Mouse (Mus musculus) neural tube, embryonic 15.5 days (tissue): Measurements from ENCODE around the gene Ltbp2. TPM values are rescaled to one million over a fixed set of nuclear protein-coding genes. Genes with fewer than 3 reads are reported as not detected.

Experiments
- ATAC-seq: fragments of 200-750 bp; cut with Nextera tagmentation; 2 replicates; pipeline ENCODE4 v1.8.0; 2017; ENCODE audit warnings: mild to moderate bottlenecking, moderate TSS enrichment, moderate library complexity; ENCODE audit not compliant: low FRiP score
- H3K27ac ChIP-seq: fragments of 300-500 bp; sonication (generic); replicated peaks from 2 replicates; pipeline ENCODE4 v1.5.1; 2015; ENCODE audit warnings: mild to moderate bottlenecking, inconsistent platforms
- H3K27me3 ChIP-seq: fragments of 300-500 bp; sonication (generic); replicated peaks from 2 replicates; pipeline ENCODE4 v1.6.1; 2015; ENCODE audit warnings: inconsistent platforms
- H3K36me3 ChIP-seq: fragments of 300-500 bp; sonication (generic); 2 replicates; pipeline ENCODE4 v1.6.1; 2015; ENCODE audit warnings: inconsistent platforms
- H3K4me1 ChIP-seq: fragments of 300-500 bp; sonication (generic); 2 replicates; pipeline ENCODE4 v1.6.1; 2015; ENCODE audit warnings: inconsistent platforms
- H3K4me2 ChIP-seq: fragments of 300-500 bp; sonication (generic); 2 replicates; pipeline ENCODE4 v1.6.1; 2015; ENCODE audit warnings: inconsistent platforms, mild to moderate bottlenecking, moderate library complexity
- H3K4me3 ChIP-seq: fragments of 300-500 bp; sonication (generic); replicated peaks from 2 replicates; pipeline ENCODE4 v1.5.1; 2015; ENCODE audit warnings: mild to moderate bottlenecking, inconsistent platforms
- H3K9ac ChIP-seq: fragments of 300-500 bp; sonication (generic); replicated peaks from 2 replicates; pipeline ENCODE4 v1.6.1; 2015; ENCODE audit warnings: mild to moderate bottlenecking, inconsistent platforms
- H3K9me3 ChIP-seq: fragments of 300-500 bp; sonication (generic); replicated peaks from 2 replicates; pipeline ENCODE4 v1.6.1; 2016; ENCODE audit warnings: inconsistent platforms
- WGBS: fragments of 180-500 bp; shearing (Covaris S2); methylation state at CpG from one replicate; pipeline ENCODE4 v1.1.7; 2015; ENCODE audit warnings: mixed read lengths; 5-methylcytosine and 5-hydroxymethylcytosine counted together
- polyA plus RNA-seq: library from polyadenylated mRNA; unstranded; fragments of >200 nt; fragmentation: Nextera tagmentation; extraction: Ambion mirVana; gene quantifications from 2 replicates; pipeline ENCODE4 v1.2.1, GENCODE M21; 2015

The Ltbp2 gene
- polyA plus RNA-seq, 1 experiment from 2014 or later, result 0.22 TPM

DNA sequence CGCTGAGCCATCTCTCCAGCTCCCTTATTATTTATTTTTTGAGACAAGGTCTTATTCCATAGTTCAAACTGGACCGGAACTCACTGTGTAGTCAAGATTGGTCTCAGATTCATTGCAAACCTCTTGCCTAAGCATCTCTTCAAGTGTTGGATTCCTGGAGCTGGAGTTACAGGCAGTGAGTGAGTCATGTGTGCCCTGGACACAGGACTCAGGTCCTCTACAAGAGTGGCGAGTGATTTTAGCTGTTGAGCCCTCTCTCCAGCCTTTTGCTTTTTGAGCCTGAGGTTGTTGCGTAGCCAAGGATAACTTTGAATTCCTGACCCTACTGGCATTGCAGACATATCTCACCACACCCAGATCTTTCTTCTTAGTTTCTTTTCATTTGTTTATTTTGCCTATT, 130.6 kb downstream of the Ltbp2 start:
- no peak for ATAC-seq
- H3K27me3 ChIP-seq, result 0 out of 2 replicates have a peak, but pooled peaks cover 3% of the 10 kb centered on the region
- H3K9me3 ChIP-seq, result no peaks in the 10 kb centered on the region
- H3K27ac ChIP-seq, result no peak overlapping the region
- no peak overlapping the region for H3K4me2 ChIP-seq
- H3K9ac ChIP-seq, result no peak overlapping the region
- no peak overlapping the region for H3K4me3 ChIP-seq
- 75% methylated on average over 4 of the region's 4 CpGs for WGBS
- H3K36me3 ChIP-seq, result no peaks in the 10 kb centered on the region
- H3K4me1 ChIP-seq, result no peaks in the 10 kb centered on the region

DNA sequence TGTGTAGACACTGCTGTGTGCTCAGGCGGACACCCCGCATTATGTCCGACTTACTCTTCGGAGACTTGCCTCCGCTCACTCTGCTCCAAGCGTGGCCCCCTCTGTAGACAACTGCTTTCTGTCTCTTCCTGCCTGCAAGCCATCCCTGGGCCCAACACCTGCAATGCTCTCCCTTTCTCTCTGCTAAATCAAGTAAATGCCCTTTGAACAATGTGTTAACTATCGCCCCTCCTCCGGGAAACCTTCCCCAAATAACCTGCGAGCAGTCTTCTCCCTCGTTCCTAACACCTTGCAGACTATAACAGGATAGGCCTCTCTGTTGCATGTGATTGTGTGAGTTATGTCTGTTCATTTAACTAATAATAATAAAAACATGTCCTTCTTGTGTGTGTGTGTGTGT, 132.8 kb downstream of the Ltbp2 start:
- H3K27me3 ChIP-seq, result 0 out of 2 replicates have a peak, but pooled peaks cover 3% of the 10 kb centered on the region
- H3K9ac ChIP-seq, result no peak overlapping the region
- no peak overlapping the region for H3K4me3 ChIP-seq
- no peak overlapping the region for H3K27ac ChIP-seq
- ATAC-seq, result no peak
- no peak overlapping the region for H3K4me2 ChIP-seq
- H3K36me3 ChIP-seq, result no peaks in the 10 kb centered on the region
- H3K9me3 ChIP-seq, result no peaks in the 10 kb centered on the region
- 87% methylated on average over 10 of the region's 10 CpGs for WGBS
- H3K4me1 ChIP-seq, result no peaks in the 10 kb centered on the region

DNA sequence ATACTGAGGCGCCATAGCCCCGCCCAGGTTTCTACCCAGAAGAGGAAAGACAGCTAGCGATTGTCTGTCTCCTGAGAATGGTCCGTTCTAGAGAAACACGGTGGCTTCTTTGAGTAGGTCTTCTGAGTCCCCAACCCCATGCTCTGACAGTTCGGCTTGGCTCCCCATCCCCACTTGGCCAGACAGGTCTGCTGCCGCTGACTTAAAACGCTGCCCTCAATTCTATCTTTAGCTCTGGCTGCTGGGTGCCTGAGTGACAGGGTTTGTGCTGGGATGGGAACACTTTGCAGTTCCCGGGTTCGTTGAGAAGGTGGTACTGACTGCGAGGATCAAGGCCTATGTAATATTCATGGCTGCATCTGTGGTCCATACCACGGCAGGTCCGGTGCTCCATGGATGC, 143.0 kb downstream of the Ltbp2 start:
- H3K4me2 ChIP-seq, result no peak overlapping the region
- 75% methylated on average over 13 of the region's 13 CpGs for WGBS
- no peaks in the 10 kb centered on the region for H3K27me3 ChIP-seq
- H3K4me1 ChIP-seq, result no peaks in the 10 kb centered on the region
- no peaks in the 10 kb centered on the region for H3K36me3 ChIP-seq
- no peak overlapping the region for H3K4me3 ChIP-seq
- no peaks in the 10 kb centered on the region for H3K9me3 ChIP-seq
- ATAC-seq, result no peak
- no peak overlapping the region for H3K27ac ChIP-seq
- H3K9ac ChIP-seq, result no peak overlapping the region

Other genes starting within 250 kb of the Ltbp2 start
- 0.37 TPM in 1 of 2 replicates, not detected in the other for gene Vrtn, start 235.5 kb downstream of the Ltbp2 start, polyA plus RNA-seq
- 7.3 and 10.2 TPM in 2 replicates for gene Syndig1l, start 177.7 kb downstream of the Ltbp2 start, polyA plus RNA-seq
- gene Npc2, start 103.4 kb downstream of the Ltbp2 start, polyA plus RNA-seq, result 54.1 and 57.7 TPM in 2 replicates
- gene Isca2, start 103.3 kb downstream of the Ltbp2 start, polyA plus RNA-seq, result 134 and 144 TPM in 2 replicates
- gene Fcf1, start 94.4 kb upstream of the Ltbp2 start, polyA plus RNA-seq, result 83.3 and 94.9 TPM in 2 replicates
- 28.1 and 29.6 TPM in 2 replicates for gene Arel1, start 94.4 kb upstream of the Ltbp2 start, polyA plus RNA-seq
- 31.5 and 31.8 TPM in 2 replicates for gene Ylpm1, start 119.8 kb upstream of the Ltbp2 start, polyA plus RNA-seq
- gene Prox2, start 234.2 kb upstream of the Ltbp2 start, polyA plus RNA-seq, result 1.4 and 1.5 TPM in 2 replicates
- gene Dlst, start 234.3 kb upstream of the Ltbp2 start, polyA plus RNA-seq, result 117 and 123 TPM in 2 replicates